Mouse (Mus musculus) right cerebral cortex, postnatal 10 days (tissue): Measurements from ENCODE around the gene Cactin.

ENCODE experiments used
- DNase-seq, 2 experiments: peaks; one replicate each; pipeline ENCODE4 v3.0.0; 2021; ENCODE audit warnings: low spot score in 2 of 2

Gene Cactin

DNA sequence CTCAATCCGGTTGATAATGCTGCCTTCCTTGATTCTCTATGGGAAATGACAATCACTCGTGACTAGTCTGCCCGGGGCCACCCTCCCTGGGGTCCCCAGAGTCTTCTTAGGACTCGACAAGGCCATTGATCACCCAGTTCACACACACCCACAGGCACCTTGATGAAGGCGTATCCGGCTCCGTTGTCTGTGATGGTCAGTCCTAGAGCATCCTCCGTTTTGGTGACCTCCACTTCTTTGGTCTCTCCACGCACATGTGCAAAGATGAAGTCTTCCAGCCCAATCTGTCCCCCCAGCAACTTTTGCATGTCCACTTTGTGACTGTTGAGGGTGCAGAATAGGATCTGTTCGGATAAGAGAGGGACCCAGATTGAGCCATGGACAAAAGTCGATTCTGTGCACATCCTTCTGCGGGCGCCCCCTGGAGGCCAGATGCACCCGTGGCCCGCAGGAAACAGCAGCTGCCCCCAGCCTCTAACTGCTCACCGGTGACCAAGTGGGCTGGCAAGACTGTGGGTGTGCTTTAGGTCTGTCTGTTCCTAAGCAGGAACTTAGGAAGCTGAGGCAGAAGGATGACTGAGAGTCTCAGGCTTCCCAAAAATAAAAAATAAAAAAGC, 20.5 kb downstream of the Cactin start:
- DNase-seq = peak in 1 of 2 experiments; percentile 68

DNA sequence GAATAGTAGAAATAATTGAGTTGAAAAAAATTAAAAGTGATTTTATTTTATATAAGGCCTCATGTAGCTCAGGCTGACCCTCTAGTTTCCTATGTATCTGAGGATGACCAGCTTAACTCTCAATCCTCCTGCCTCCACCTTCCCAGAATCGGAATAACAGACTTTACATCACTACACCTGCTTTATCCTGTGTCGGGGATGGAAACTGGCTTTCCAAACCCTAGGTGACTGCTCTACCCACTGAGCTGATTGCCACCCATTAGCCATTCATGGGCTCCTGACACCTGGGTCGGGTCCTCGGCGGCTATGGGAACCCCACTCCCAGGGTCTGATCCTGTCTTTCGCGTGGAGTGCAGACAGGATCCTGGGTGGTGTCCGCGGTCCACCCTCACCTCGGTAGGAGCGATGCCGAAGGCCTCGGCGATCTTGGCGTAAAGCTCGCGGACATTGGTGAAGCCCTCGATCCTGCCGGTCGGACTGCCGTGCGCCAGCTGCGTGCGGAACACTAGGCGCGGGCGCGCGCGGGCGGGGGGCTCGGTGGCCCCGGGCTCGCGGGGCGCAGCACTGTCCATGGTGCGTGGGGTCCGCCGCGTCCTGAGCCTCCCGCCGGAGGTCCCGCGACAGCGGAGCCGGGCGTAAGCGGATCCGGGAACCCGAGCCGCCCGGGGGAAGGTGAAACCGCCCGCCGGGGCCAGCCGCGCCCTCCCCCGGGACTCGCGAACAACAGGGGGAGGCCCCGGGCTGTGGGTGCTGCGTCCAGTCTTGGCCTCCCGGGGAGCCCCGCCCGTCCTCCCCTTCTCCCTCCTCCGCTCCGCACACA, 22.0 kb downstream of the Cactin start, which contains the start of gene Gipc3:
TSS of gene Gipc3 (minus strand) at position 581 of the 820 bp plus-strand sequence.
- no peak for DNase-seq

DNA sequence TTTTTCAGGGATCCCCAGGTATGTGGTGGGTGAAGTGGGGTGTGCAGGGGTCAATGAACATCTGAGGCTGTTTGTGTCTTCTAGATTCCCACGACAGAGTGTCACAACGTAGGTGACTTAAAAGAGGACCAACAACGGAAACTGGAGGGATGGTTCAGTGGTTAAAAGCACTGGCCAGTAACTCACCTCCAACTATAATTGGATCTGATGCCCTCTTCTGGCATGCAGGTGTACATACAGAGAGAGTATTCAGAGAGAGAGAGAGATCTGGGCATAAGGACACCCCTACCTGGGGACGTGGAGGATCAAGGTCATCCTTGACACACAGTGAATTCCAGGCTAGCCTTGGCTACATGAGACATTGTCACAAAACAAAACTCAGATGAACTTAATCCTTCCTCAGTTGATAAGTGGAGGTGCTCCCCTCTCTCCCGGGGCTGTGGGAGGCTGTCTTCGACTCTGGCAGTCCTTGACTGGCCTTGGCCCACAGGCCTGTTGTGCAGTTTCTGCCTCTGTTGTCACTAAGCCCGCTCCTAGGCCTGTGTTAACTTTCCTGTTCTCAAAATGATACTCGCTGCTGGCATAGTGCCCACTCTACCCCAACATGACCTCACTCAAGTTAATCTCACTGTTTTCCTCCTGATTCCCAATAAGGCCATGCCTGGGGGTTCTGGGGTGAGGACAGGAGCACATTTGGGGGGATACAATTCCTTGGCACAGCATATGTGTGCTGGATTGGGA, 23.7 kb downstream of the Cactin start:
- no peak for DNase-seq

DNA sequence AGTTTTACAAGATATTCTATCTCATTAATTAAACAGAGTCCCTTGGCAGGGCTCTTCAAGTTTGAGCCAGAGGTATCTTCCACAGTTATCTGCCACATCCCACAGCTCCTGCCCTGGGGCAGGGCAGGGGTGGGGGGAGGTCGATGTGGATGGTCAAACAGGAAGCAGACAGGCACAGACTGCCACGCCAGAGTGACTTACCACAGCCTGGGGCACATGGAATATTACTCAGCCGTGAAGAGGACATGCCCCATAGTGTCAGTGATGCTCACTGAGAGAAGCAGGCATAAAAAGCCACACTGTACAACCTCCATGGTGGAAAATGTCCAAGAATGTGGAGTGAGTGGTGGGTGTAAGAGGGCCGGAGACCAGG, 24.2 kb downstream of the Cactin start:
- no peak for DNase-seq

DNA sequence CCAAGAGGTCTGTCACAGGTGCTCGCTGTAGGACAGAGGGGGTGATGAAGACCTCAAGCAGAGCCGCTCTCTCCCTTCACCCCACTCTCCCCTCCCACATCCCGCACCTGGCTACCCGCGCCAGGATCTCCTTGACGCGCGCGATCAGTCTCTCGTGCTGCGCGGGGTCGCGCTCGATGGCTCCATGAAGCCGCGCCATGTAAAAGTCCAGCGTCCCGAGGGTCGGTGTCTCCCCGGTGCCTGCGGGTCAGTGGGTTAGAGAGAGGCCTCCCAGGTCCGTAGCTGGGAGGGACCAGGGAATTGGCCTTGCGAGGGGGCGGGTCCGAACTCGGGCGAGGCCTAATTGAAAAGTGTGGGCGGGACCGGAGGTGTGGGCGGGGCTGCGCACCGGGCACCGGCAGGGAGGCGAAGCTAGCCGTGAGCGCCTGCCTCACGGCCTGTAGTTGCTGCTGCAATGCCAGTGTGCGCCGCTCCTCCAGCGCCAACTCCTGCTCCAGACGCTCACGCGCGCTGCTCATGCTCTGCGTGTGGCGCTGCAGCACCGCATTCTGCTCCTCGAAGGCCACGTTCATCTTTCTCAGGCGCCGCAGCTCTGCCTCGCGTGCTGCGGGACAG, 25.7 kb downstream of the Cactin start:
- peak; percentile 81 to 85 for DNase-seq

DNA sequence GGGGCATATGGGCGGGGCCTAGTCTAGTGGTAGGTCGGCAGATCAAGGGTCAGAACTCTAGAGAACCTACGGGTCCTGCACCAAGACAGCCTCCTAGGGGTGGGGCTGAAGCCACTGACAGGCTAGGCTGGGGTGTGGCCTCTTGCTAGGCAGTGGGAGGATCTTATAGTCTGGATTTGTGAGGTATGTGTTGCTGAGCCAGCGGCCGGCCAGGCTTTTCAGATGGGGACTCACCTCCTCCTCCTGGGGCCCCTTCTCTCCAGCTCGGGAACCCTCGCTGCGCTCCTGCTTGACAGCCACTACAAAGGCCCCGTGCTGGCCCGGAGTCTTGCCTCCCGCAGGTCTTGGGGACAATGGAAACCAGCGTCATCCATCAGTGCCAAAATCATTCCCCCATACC, 28.2 kb downstream of the Cactin start:
- no peak for DNase-seq

DNA sequence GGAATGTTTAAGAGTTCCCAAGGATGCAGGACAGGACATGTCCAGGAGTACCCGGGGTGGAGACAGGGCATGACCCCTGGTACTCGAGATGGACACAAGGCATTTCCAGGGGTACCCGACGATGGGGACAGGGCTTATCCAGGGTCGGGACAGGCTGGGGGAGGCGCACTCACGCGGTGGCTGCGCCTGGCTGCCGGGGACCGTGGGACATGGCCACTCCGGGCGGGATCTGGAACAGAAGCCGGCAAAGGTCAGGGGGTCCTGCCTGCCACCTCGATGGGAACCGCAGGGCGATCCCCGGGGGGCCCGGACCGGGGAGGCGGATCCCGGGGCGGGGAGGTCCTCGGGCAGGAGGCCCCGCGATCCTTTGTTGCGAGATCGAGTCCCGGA, 29.1 kb downstream of the Cactin start:
- no peak for DNase-seq

DNA sequence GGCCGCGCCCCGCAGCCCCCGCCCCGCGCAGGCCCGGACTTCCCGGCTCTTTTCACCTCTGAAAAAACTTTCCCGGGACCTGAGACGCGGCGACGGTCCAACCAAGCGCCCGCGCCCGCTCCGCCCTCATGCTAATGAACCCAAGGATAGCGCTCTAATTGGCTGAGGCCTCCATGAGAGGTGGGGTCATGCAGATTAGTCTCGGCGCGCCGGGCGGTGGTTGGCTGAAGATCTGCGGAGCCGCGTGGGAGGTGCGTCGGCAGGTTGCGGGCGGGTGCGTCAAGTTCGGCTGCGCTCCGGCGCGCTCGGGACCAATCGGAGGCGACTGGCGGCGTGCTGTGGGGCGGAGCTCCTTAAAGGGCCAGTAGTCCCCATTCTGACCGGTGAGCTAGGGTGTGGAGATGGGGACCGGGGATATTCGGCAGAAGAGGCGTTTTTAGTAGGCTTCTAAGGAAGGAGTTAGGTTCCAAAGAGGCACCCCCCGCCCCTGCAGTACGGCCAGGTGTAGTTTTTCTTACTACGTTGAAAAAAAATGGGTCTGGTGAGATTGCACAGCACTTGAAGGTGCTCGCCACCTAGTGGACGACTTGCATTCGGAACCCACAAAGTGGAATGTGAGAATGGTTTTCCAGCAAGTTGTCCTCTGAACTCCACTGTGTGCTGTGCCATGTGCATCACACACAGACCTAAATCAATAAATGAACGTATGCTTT, 29.6 kb downstream of the Cactin start, which contains the start of gene Hmg20b:
TSS of gene Hmg20b (minus strand) at position 130 of the 713 bp plus-strand sequence.
- peak; percentile 100 for DNase-seq

DNA sequence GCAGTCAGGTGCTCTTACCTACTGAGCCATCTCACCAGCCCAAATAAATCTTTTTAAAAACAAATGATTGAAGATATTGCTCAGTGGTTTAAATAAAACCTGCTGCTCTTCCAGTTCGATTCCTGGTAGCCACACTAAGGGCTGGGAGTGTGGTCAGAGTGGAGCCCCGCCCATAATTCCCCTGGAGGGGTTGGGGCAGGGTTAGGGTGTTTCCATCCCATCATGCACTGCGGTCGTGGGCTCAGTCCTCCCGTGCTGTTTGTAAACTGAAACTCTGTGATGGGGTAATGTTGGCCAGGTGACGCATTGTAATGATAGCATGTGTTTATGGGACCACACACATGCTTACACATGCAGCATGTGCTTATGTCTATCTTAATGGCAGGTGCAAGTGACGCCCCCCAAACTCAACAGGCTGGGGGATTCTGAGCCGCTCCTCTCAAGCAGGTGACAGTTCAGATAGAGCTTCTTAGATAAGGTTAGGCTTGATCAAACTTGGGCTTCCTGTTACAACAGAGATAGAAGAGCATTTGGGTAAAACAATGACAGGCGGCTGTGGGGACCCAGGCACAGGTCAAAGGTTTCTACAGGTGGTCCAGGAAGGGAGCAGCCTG, 30.9 kb downstream of the Cactin start:
- DNase-seq = no peak

DNA sequence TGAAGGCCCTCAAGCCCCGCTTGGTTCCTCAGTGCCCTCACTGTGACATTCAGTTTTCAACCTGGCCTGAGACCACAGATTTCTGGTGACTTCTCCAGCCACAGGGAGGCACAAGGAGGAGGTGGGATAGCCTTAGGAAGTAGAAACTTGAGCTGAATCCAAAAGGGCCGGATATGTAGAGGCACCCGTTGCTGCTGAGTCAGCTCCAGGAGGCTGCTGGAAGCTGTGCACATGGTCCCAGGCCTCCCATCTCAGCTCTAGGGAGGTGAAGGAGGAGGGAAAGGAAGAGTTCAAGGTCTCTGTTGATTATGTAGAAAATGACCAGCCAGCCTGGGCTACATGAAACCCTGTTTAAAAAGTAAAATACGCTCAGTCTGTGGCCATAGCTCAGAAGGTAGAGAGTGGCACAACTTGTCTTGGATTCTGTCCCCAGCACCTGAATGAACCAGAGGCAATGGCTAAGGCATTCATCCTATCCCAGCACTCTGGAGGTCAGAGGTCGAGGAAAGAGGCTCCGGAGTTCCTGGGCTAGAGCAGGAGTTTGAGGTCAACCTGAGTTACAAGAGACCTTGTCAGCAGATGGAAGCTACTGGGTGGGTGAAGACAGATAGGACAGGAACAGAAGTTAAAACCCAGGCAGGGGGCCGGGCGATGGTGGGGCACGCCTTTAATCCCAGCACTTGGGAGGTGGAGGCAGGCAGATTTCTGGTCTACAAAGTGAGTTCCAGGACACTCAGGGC, 34.0 kb downstream of the Cactin start:
- peak in 1 of 2 experiments; percentile 34 for DNase-seq

DNA sequence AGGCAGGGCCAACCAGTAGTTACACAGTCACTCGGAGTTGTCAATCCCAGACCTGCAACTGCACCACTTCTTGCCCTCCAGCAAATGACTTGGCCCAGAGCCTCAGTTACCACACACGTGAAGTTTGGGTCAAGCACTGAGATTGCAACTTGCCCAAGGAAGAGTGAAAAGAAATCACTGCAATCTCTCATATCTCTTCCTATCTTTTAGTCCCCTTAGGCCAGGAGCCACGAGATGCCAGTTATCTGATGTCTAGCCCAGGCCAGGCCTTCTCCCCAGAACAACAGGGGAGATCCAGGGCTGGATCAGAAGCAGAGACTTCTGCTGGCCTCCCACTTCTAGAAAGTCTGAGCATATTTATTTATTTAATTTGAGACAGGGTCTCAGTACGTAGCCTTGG, 34.6 kb downstream of the Cactin start:
- no peak for DNase-seq

DNA sequence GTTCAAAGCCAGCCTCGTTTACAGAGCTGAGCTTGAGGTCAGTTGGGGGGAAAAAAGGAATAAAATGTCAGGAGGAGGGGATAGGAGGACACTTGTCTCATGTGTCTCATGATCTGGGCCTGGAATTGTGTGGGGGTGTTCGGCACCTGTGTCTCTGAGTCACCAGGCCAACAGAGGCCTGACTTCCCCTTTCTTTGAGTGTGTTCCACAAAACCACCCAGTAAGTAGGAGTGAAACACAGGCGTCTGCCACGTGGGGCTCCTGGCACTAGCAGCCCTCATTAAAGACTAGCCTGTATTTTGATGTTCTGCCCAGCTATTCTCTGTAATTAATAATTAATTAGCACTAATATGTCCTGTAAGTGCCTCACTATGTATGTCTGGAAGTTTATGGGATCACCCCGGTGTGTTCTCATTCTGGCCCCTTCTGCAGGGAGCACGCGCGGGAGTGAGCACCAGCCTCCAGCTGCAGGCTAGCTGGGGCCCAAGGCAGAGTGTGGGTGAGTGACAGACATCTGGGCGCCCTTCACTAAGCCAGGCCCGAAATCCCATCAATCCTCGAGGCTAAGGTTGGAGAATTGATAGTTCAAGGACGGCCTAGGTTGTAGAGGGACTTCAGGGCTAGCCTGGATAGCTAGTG, 35.6 kb downstream of the Cactin start:
- DNase-seq = peak in 1 of 2 experiments; percentile 52

DNA sequence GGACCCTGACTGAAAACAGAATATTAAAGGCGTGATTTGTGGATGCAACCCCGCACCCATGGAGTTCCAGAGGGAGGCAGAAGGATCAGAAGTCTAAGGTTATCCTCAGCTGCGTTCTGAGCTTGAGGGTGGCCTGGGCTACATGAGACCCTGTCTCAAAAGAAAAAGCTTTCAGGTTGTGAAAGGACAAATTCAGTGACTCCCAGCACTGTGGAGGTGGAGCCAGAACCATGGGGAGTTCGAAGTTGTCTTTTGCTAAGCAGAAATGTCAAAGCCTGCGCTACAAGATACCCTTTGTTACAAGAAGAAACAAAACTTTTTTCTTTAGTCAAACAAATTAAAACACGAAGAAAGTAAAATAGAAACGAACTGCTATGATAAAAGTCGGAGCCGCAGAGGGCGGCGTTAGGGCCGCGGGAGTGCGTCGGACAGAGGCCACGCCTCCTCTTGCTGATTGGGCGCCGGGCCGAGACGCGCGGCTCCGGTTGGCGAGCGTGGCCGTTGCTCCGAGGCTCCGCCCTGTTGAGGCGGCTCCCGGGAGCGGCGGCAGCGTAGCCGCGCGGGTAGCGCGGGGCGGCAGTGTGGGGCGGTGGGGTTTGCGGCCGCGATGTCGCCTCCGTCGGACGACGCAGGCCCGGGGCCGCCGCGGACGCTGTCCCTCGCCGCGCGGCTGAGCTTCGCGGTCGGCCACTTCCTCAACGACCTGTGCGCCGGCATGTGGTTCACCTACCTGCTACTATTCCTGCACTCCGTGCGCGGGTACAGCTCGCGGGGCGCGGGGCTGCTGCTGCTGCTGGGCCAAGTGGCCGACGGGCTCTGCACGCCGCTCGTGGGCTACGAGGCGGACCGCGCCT, 36.3 kb downstream of the Cactin start, which contains the start of gene Mfsd12:
TSS of gene Mfsd12 (plus strand) at position 501 of the 854 bp plus-strand sequence.
- peak; percentile 95 to 96 for DNase-seq

DNA sequence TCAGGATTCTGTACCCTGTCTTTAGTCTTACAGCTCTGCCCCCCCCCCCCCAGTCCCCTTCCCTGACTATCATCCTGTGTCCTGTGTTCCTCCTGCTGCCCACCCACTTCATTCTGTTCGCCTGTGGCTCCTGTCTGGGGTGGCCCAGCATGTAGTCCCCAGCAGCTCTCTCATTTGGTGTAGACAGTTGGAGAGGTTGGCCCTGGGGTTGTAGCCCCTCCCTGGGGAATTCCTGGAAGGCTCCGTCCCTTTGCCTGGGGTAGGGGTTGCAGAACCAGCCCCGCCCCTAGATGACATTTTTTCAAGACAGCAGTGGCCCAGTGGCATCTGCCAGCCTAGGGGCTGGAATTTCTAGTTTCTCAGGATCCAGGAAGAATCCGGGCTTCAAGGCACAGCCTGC, 37.3 kb downstream of the Cactin start:
- DNase-seq = no peak

DNA sequence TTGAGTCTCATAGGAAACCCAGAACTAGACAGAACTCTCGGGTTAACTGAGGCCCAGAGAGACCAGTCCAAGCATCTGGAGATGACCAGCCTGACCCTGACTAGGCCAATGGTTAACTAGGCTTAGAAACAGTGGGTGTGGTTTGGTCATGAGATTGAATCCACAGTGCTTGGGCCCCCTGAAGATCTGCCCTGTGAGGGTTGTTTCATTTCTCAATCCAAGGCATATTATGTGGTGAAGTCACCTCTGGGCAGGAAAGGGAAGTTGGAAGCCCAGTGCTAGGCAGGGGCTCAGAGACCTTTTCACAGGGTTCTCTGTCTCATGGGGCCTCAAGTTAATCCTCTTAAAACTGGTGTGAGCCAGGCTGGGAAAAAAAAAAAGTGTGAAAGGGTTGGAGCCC, 37.9 kb downstream of the Cactin start:
- DNase-seq = no peak

DNA sequence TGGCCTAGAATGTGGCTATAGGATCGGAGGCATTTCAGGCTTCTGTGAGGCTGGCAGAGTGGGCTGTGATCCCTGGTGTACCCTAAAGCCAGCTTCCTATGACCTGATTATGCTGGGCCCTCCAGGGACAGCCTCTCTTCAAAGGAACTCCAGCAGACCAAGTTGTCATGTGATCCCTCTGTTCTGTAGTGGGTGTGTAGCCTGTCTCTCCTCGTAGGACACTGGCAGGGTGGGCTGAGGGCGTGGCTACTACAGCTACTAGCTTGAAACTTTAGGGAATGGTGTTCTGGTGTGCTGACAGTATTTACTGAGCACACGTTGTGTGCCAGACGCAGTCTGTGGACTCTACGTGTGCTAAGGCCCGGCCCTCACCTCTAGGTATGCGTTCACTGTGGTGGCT, 39.8 kb downstream of the Cactin start:
- no peak for DNase-seq

DNA sequence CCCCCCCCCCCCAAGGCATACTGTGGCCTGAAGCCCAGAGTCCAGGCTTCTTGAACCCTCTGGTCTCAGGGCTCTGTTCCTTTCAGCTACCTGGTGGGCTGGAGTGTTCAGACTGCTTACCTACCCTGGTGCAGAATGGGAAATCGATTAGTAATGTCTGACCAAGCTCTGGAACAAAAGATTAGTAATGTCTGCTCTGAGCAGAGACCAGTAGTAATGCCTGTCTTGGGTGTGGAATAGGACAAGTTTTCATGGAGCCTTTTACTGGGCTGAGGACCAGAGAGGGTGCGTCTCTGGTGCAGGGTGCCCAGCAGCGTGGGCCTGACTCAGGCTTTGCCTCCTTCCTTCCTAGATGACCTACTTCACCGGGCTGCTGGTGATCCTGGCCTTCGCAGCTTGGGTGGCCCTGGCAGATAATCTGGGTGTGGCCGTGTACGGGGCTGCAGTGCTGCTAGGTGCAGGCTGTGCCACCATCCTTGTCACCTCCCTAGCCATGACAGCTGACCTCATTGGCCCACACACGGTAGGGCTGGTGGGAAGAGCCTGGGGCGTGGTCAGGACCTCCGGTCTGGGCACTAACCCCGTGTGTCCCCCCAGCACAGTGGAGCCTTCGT, 41.5 kb downstream of the Cactin start:
- no peak for DNase-seq
